Mouse (Mus musculus) gastrocnemius, postnatal 25 days (tissue): ENCODE measurements around the gene Tmem259. TPM values are rescaled to one million over a fixed set of nuclear protein-coding genes. Genes with fewer than 3 reads are reported as not detected.

Experiments used
- DNase-seq: peaks from one replicate; pipeline ENCODE4 v3.0.0; 2022
- long read RNA-seq, 2 experiments: library from polyadenylated mRNA; stranded (forward); transcript quantifications; one replicate each; pipeline ENCODE4 v2.0.0; 2021
- total RNA-seq, 2 experiments: library from RNA; stranded (reverse); gene quantifications; 1 replicate in 1 of 2; 2 replicates in 1 of 2; pipeline ENCODE4 v1.2.3; 2021

The Tmem259 gene
- total RNA-seq, result 10 to 100 TPM; 70.1 to 80.6 TPM
- long read RNA-seq, experiment 1, transcript Tmem259-201 (11 exons, 2,225 nt), result major isoform, 18 of 46 reads
- long read RNA-seq, experiment 1, partial matches to known transcripts, result 5 of 46 reads
- long read RNA-seq, experiment 1, other reads (novel, unspliced or antisense), result 23 of 46 reads
- long read RNA-seq, experiment 2, transcript Tmem259-201 (11 exons, 2,225 nt), result major isoform, 18 of 35 reads
- long read RNA-seq, experiment 2, partial matches to known transcripts, result 4 of 35 reads
- long read RNA-seq, experiment 2, other reads (novel, unspliced or antisense), result 10 of 35 reads

GRCm38 (mm10) chr10:79984195-79984816, at the start of gene Tmem259:
Gene Tmem259, minus strand, starts transcription at chr10:79984330.
- peak; percentile 86 for DNase-seq

GRCm38 (mm10) chr10:80032799-80033480, 48.8 kb upstream of the Tmem259 start:
- no peak for DNase-seq

GRCm38 (mm10) chr10:80030736-80031135, 46.6 kb upstream of the Tmem259 start:
- DNase-seq, result no peak

- no peak for DNase-seq
These were observed 46.1 kb upstream of the Tmem259 start for GRCm38 (mm10) chr10:80030191-80030590.

- DNase-seq, result no peak
These were observed 44.4 kb upstream of the Tmem259 start for GRCm38 (mm10) chr10:80028521-80028846.

GRCm38 (mm10) chr10:80027681-80028520, 43.8 kb upstream of the Tmem259 start:
- no peak for DNase-seq

- DNase-seq, result no peak
These were observed 41.8 kb upstream of the Tmem259 start for GRCm38 (mm10) chr10:80025889-80026288.

GRCm38 (mm10) chr10:80025463-80025862, 41.3 kb upstream of the Tmem259 start:
- DNase-seq, result no peak

- DNase-seq, result no peak
These were observed 40.9 kb upstream of the Tmem259 start for GRCm38 (mm10) chr10:80025044-80025347.

GRCm38 (mm10) chr10:80024229-80025043, 40.3 kb upstream of the Tmem259 start:
- no peak for DNase-seq

- no peak for DNase-seq
These were observed 39.6 kb upstream of the Tmem259 start for GRCm38 (mm10) chr10:80023758-80024157.

- no peak for DNase-seq
These were observed 38.7 kb upstream of the Tmem259 start for GRCm38 (mm10) chr10:80022806-80023205.

- no peak for DNase-seq
These were observed 38.0 kb upstream of the Tmem259 start for GRCm38 (mm10) chr10:80022164-80022563.

GRCm38 (mm10) chr10:80021320-80021641, 37.2 kb upstream of the Tmem259 start:
- no peak for DNase-seq

- no peak for DNase-seq
These were observed 36.6 kb upstream of the Tmem259 start for GRCm38 (mm10) chr10:80020603-80021319.

- DNase-seq, result no peak
These were observed 36.1 kb upstream of the Tmem259 start for GRCm38 (mm10) chr10:80020191-80020590.

- DNase-seq, result no peak
These were observed 35.5 kb upstream of the Tmem259 start for GRCm38 (mm10) chr10:80019471-80020131.

GRCm38 (mm10) chr10:80018739-80019297, 34.7 kb upstream of the Tmem259 start:
- no peak for DNase-seq

- DNase-seq, result no peak
These were observed 33.6 kb upstream of the Tmem259 start for GRCm38 (mm10) chr10:80017771-80018170.

- DNase-seq, result peak; percentile 72
These were observed 33.2 kb upstream of the Tmem259 start for GRCm38 (mm10) chr10:80017361-80017760.
